Mouse (Mus musculus): ENCODE results near the gene St7. TPM values are rescaled to one million over a fixed set of nuclear protein-coding genes. Genes with fewer than 3 reads are reported as not detected.

The St7 gene
- polyA plus RNA-seq, 1 experiment from 2014 or later = 44.0 TPM

DNA sequence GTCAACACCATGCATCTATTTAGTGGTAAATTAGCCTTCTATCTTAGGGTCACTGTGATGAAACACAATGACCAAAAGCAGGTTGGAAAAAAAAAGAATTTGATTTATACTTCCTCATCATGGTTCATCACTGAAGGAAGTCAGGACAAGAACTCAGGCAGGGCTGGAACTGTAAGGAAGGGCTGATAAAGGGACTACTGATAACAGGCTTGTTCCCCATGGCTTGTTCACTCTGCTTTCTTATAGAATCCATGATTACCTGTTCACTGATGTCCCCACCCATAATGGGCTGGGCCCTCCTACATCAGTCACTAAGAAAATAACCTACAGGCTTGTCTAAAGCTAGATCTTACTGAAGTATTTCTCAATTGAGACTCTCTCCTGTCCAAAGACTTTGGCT, 190.2 kb downstream of the St7 start:
- Histone ChIP-seq H3K9me3 (ENCODE audit: low read depth, low read length) (no peaks in the 10 kb centered on the region), H3K9ac (no peak overlapping the region), H3K27ac (ENCODE audit: low read depth) (no peak overlapping the region), H3K4me2 (no peak overlapping the region), H3K27me3 (ENCODE audit: insufficient read depth, low read length) (no peaks in the 10 kb centered on the region), H3K4me3 (ENCODE audit: low read depth, low read length) (no peak overlapping the region), H3K4me1 (ENCODE audit: insufficient read depth) (no peaks in the 10 kb centered on the region), H3K36me3 (ENCODE audit: insufficient read depth) (peaks cover 9% of the 10 kb centered on the region; the same call in 1 of the 2 replicates)
- no peak for DNase-seq
- ATAC-seq (ENCODE audit: insufficient read depth) = no peak
- no peak for TF ChIP-seq CTCF (IDR thresholded peaks at IDR 0.05; ENCODE audit: low read depth)

DNA sequence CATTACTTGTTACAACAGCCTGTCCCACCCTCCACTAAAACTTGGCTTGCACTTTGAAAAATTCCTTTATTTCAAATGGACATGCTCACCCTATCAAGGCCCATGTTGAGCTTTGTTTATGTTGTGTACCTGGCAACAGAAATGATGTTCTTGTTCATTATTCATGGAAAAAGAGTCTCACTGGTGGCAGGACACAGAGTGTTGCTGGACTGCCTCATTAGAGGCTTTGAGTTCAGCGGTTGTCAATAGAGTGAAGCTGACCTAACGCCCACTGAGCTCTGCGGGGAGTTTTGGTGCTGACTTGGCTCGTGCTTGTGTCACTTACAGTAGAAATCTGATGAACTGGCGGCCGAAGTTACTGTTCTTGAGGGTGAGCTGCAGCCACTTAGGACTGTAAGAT, 195.0 kb downstream of the St7 start:
- H3K9ac ChIP-seq = no peak overlapping the region
- DNase-seq (peak; percentile 50), ATAC-seq (ENCODE audit: insufficient read depth) (peak; percentile 41; the same call in 1 of the 2 replicates)
- no peak overlapping the region for H3K4me3 ChIP-seq (ENCODE audit: low read depth, low read length)
- no peaks in the 10 kb centered on the region for H3K4me1 ChIP-seq (ENCODE audit: insufficient read depth)
- H3K9me3 ChIP-seq (ENCODE audit: low read depth, low read length) = no peaks in the 10 kb centered on the region
- H3K4me2 ChIP-seq = no peak overlapping the region
- no peak overlapping the region for H3K27ac ChIP-seq (ENCODE audit: low read depth)
- peaks cover 9% of the 10 kb centered on the region; the same call in 1 of the 2 replicates for H3K36me3 ChIP-seq (ENCODE audit: insufficient read depth)
- TF ChIP-seq CTCF (IDR thresholded peaks at IDR 0.05; ENCODE audit: low read depth) = no peak
- H3K27me3 ChIP-seq (ENCODE audit: insufficient read depth, low read length) = no peaks in the 10 kb centered on the region
- 62% methylated on average over 6 of the region's 6 CpGs for WGBS

DNA sequence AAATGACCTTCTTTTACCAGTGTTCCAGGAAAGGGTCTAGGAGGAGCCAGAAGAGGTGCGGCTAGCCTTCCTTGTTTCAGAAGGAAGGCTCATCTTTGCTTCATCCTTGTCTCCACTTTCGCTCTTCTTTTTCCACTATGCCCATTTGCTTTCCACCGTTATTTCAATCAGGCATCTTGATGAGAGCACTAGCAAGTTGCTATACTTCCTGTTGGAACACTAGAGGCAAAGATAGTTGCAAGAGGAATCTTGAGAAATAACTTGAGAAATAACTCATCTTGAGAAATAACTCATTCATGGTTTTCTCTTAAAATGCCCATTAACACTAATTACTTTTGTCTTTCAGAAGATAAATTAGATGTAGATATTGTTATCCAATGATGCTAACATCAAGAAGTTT, 202.8 kb downstream of the St7 start:
- ATAC-seq (ENCODE audit: insufficient read depth) = no peak
- H3K27me3 ChIP-seq (ENCODE audit: insufficient read depth, low read length) = no peaks in the 10 kb centered on the region

DNA sequence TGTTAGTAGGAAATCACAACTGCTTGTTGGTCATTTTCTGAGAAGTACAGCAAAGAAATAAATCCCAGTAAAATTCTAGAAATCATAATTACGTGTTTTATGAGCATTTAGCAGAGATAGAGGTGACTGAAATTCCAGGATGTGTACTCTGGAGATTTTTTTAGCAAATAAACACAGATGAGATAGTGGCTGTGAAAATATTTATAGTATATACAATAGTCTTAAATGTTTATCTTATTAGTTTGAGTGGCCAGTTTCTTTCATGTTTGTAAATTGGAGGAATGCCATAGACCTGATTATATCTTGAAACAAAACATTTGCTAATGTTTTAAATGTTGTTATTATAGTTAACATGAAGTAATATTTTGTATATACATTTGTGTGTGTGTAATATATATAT, 205.8 kb downstream of the St7 start:
- Histone ChIP-seq H3K9me3 (ENCODE audit: low read depth, low read length) (no peaks in the 10 kb centered on the region), H3K4me3 (ENCODE audit: low read depth, low read length) (no peak overlapping the region), H3K27ac (ENCODE audit: low read depth) (peak overlapping the region; percentile 90; the same call in 1 of the 2 replicates), H3K4me1 (ENCODE audit: insufficient read depth) (peaks cover 7% of the 10 kb centered on the region; the same call in 1 of the 2 replicates), H3K9ac (no peak overlapping the region), H3K36me3 (ENCODE audit: insufficient read depth) (peaks cover 5% of the 10 kb centered on the region; the same call in 1 of the 2 replicates), H3K27me3 (ENCODE audit: insufficient read depth, low read length) (no peaks in the 10 kb centered on the region), H3K4me2 (no peak overlapping the region)
- ATAC-seq (ENCODE audit: insufficient read depth) = peak; percentile 91
- 29% methylated on average over 1 of the region's 1 CpGs for WGBS
- no peak for TF ChIP-seq CTCF (IDR thresholded peaks at IDR 0.05; ENCODE audit: low read depth)
- DNase-seq = peak; percentile 91

More for the DNA sequence above, 202.8 kb downstream of the St7 start:
- H3K4me1 ChIP-seq (ENCODE audit: insufficient read depth) = peaks cover 7% of the 10 kb centered on the region; the same call in 1 of the 2 replicates
- TF ChIP-seq CTCF (IDR thresholded peaks at IDR 0.05; ENCODE audit: low read depth) = no peak
- no peaks in the 10 kb centered on the region for H3K9me3 ChIP-seq (ENCODE audit: low read depth, low read length)
- H3K4me3 ChIP-seq (ENCODE audit: low read depth, low read length) = no peak overlapping the region
- peaks cover 5% of the 10 kb centered on the region; the same call in 1 of the 2 replicates for H3K36me3 ChIP-seq (ENCODE audit: insufficient read depth)
- H3K9ac ChIP-seq = no peak overlapping the region
- DNase-seq = no peak
- H3K4me2 ChIP-seq = no peak overlapping the region
- H3K27ac ChIP-seq (ENCODE audit: low read depth) = no peak overlapping the region
- WGBS = 95% methylated on average over 3 of the region's 3 CpGs

DNA sequence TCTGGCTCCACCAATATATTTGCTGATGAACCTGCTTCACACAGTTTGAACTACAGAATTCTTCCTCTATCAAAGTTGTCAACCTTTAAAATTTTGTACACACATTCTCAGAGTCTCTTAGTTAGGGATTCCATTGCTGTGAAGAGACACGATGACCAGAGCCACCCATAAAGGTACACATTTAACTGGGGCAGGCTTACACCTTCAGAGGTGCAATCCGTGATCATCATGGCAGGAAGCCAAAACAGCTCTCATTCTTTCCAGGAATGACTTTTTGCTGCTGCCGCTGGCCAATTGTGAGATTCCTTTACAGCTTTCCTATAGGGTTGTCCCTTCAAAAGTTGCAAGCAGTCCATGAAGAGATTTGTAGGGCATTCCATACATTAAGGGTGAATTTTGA, 210.6 kb downstream of the St7 start:
- no peak overlapping the region for H3K4me2 ChIP-seq
- no peaks in the 10 kb centered on the region for H3K27me3 ChIP-seq (ENCODE audit: insufficient read depth, low read length)
- no peak overlapping the region for H3K9ac ChIP-seq
- 0 out of 2 replicates have a peak, but pooled peaks cover 5% of the 10 kb centered on the region for H3K36me3 ChIP-seq (ENCODE audit: insufficient read depth)
- TF ChIP-seq CTCF (IDR thresholded peaks at IDR 0.05; ENCODE audit: low read depth) = no peak
- ATAC-seq (ENCODE audit: insufficient read depth) (no peak), DNase-seq (no peak)
- no peak overlapping the region for H3K27ac ChIP-seq (ENCODE audit: low read depth)
- H3K4me3 ChIP-seq (ENCODE audit: low read depth, low read length) = no peak overlapping the region
- peaks cover 12% of the 10 kb centered on the region; the same call in 1 of the 2 replicates for H3K4me1 ChIP-seq (ENCODE audit: insufficient read depth)
- 57% methylated on average over 3 of the region's 3 CpGs for WGBS
- no peaks in the 10 kb centered on the region for H3K9me3 ChIP-seq (ENCODE audit: low read depth, low read length)

DNA sequence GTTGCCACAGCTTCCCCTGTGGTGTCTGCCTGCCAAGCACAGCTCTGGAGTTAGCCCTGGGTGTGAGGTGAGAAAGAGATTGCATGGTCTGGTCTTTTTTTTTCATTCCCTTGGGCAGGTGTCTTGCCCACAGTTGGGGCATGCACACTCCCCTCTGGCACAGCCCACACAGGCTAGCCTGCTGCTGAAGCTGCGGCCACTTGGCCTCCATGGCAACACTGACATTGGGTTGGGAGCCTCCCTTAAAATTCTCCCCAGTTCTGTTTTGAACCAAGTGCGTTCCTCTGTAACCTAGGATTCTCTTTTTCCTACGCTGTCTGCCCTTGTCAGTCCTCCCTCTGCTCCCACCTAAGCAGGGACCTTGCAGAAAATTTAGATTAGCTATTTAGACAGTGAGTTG, 213.0 kb downstream of the St7 start:
- ATAC-seq (ENCODE audit: insufficient read depth) (no peak), DNase-seq (no peak)
- 65% methylated on average over 3 of the region's 3 CpGs for WGBS
- Histone ChIP-seq H3K9me3 (ENCODE audit: low read depth, low read length) (no peaks in the 10 kb centered on the region), H3K27me3 (ENCODE audit: insufficient read depth, low read length) (no peaks in the 10 kb centered on the region), H3K4me1 (ENCODE audit: insufficient read depth) (peaks cover 9% of the 10 kb centered on the region; the same call in 1 of the 2 replicates), H3K9ac (no peak overlapping the region), H3K27ac (ENCODE audit: low read depth) (peak overlapping the region; percentile 69; the same call in 1 of the 2 replicates), H3K4me2 (no peak overlapping the region), H3K4me3 (ENCODE audit: low read depth, low read length) (no peak overlapping the region), H3K36me3 (ENCODE audit: insufficient read depth) (peaks cover 11% of the 10 kb centered on the region; the same call in 1 of the 2 replicates)
- no peak for TF ChIP-seq CTCF (IDR thresholded peaks at IDR 0.05; ENCODE audit: low read depth)

DNA sequence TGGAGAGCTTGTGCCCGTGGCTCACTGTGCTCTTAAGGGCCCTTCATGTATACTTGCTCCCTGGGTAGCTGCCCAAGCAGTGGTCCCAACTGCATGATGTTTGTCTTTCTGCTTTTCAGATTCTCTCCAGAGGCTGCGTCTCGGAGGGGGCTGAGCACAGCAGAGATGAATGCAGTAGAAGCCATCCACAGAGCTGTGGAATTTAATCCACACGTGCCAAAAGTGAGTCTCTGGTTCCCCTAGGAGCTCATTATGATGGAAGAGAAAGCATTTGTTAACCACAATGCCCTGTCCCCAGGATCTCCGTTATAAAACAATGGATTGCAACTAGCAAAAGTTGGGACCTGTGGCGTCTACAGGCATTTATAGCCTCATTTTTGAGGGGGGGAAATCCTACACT, 213.6 kb downstream of the St7 start:
- H3K4me1 ChIP-seq (ENCODE audit: insufficient read depth) = peaks cover 9% of the 10 kb centered on the region; the same call in 1 of the 2 replicates
- H3K27ac ChIP-seq (ENCODE audit: low read depth) = peak overlapping the region; percentile 69; the same call in 1 of the 2 replicates
- DNase-seq = peak; percentile 42
- H3K36me3 ChIP-seq (ENCODE audit: insufficient read depth) = peaks cover 11% of the 10 kb centered on the region; the same call in 1 of the 2 replicates
- no peaks in the 10 kb centered on the region for H3K9me3 ChIP-seq (ENCODE audit: low read depth, low read length)
- TF ChIP-seq CTCF (IDR thresholded peaks at IDR 0.05; ENCODE audit: low read depth) = no peak
- no peaks in the 10 kb centered on the region for H3K27me3 ChIP-seq (ENCODE audit: insufficient read depth, low read length)
- H3K9ac ChIP-seq = no peak overlapping the region
- no peak overlapping the region for H3K4me3 ChIP-seq (ENCODE audit: low read depth, low read length)
- H3K4me2 ChIP-seq = no peak overlapping the region
- ATAC-seq (ENCODE audit: insufficient read depth) = no peak
- 25% methylated on average over 6 of the region's 6 CpGs for WGBS

Data from lung, embryonic 14.5 days (tissue).